Mouse (Mus musculus) midbrain, embryonic 11.5 days (tissue): ENCODE data around the gene Calml4. TPM values are rescaled to one million over a fixed set of nuclear protein-coding genes. Genes with fewer than 3 reads are reported as not detected.
"Not testable (repeated sequence)": the region's sequence is repeated elsewhere in the genome, so short reads cannot be mapped to it uniquely, and the experiment has no call there.

Experiments
- ATAC-seq: fragments of 200-750 bp; cut with Nextera tagmentation; 2 replicates; pipeline ENCODE4 v1.8.0; 2017; ENCODE audit warnings: moderate TSS enrichment, moderate library complexity; ENCODE audit not compliant: low FRiP score
- DNase-seq: peaks from one replicate; pipeline ENCODE4 v3.0.0; 2015; ENCODE audit warnings: low spot score; ENCODE audit errors: missing footprints
- H3K27ac ChIP-seq: fragments of 300-500 bp; sonication (generic); 2 replicates; pipeline ENCODE4 v1.5.1; 2014; ENCODE audit warnings: low read depth, low read length
- H3K27me3 ChIP-seq: fragments of 300-500 bp; sonication (generic); 2 replicates; pipeline ENCODE4 v1.6.1; 2014; ENCODE audit warnings: mild to moderate bottlenecking, low read length, moderate library complexity, mixed read lengths; ENCODE audit not compliant: control insufficient read depth, insufficient read depth
- H3K36me3 ChIP-seq: fragments of 300-500 bp; sonication (generic); 2 replicates; pipeline ENCODE4 v1.6.1; 2014; ENCODE audit warnings: mild to moderate bottlenecking, low read length, moderate library complexity, mixed read lengths; ENCODE audit not compliant: control insufficient read depth, insufficient read depth
- H3K4me1 ChIP-seq: fragments of 300-500 bp; sonication (generic); 2 replicates; pipeline ENCODE4 v1.6.1; 2014; ENCODE audit warnings: low read length; ENCODE audit not compliant: control insufficient read depth, insufficient read depth
- H3K4me2 ChIP-seq: fragments of 300-500 bp; sonication (generic); 2 replicates; pipeline ENCODE4 v1.6.1; 2014; ENCODE audit warnings: mild to moderate bottlenecking, moderate library complexity
- H3K4me3 ChIP-seq: fragments of 300-500 bp; sonication (generic); 2 replicates; pipeline ENCODE4 v1.5.1; 2014; ENCODE audit warnings: low read depth, low read length
- H3K9ac ChIP-seq: fragments of 300-500 bp; sonication (generic); 2 replicates; pipeline ENCODE4 v1.6.1; 2014; ENCODE audit warnings: low read length
- H3K9me3 ChIP-seq: fragments of 300-500 bp; sonication (generic); 2 replicates; pipeline ENCODE4 v1.6.1; 2016; ENCODE audit warnings: low read length; ENCODE audit not compliant: control insufficient read depth
- WGBS: fragments of 180-500 bp; shearing (Covaris S2); extraction: QIAGEN DNeasy Blood & Tissue Kit; methylation state at CpG from one replicate; pipeline ENCODE4 v1.1.7; 2014; 5-methylcytosine and 5-hydroxymethylcytosine counted together
- polyA plus RNA-seq: library from polyadenylated mRNA; unstranded; fragments of >200 nt; fragmentation: Nextera tagmentation; extraction: Ambion mirVana; gene quantifications from 2 replicates; pipeline ENCODE4 v1.2.1, GENCODE M21; 2014

Calml4 gene
- polyA plus RNA-seq, 1 experiment from 2014 or later: 0.40 TPM

DNA sequence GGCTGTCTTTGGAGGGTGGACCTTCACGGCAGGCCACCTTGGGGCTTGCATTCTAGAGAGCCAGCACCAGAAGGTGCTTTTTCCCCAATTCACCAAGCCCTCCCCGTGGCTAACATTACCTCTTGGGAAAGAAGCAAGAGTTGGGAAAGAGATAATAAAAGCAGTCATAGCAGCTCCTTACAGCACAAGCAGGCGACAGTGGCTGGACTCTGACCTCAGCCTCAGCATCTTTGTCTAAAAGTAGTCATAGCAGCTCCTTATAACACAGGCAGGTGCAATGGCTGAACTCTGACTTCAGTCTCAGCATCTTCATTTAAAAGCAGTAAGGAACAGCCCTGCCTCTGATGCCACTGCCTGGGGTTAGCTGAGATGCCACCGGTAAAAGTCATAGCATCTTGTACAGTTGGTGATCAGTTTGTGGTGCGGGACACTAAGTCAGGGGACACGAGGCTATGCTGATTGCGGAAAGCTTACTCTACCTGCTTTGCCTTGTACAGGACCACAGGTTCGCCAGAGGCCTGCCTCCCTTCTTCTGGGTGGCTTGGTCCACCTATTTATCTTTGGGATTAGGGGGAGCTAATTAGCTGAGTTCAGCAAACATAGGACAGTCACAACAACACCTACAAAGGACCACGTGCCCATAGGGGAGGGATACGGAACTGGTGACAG, 14.4 kb upstream of the Calml4 start:
- no peak overlapping the region for H3K4me3 ChIP-seq
- no peak overlapping the region for H3K27ac ChIP-seq
- 78% methylated on average over 10 of the region's 10 CpGs for WGBS
- ATAC-seq: no peak
- H3K36me3 ChIP-seq: no peaks in the 10 kb centered on the region
- DNase-seq: no peak
- H3K27me3 ChIP-seq: no peaks in the 10 kb centered on the region
- no peak overlapping the region for H3K4me2 ChIP-seq
- H3K4me1 ChIP-seq: peaks cover 6% of the 10 kb centered on the region
- no peak overlapping the region for H3K9ac ChIP-seq
- no peaks in the 10 kb centered on the region for H3K9me3 ChIP-seq

- DNase-seq (no peak), ATAC-seq (no peak)
- H3K4me3 ChIP-seq: no peak overlapping the region
- no peaks in the 10 kb centered on the region; the same call in 1 of the 2 replicates for H3K36me3 ChIP-seq
- peaks cover under 1% of the 10 kb centered on the region for H3K4me1 ChIP-seq
- WGBS: 93% methylated on average over 5 of the region's 5 CpGs
- no peak overlapping the region for H3K4me2 ChIP-seq
- H3K9me3 ChIP-seq: no peaks in the 10 kb centered on the region
- no peak overlapping the region for H3K9ac ChIP-seq
- no peaks in the 10 kb centered on the region for H3K27me3 ChIP-seq
- no peak overlapping the region for H3K27ac ChIP-seq
Measured at GRCm38 (mm10) chr9:62844461-62844860, 13.4 kb upstream of the Calml4 start.

GRCm38 (mm10) chr9:62847694-62848093, 10.2 kb upstream of the Calml4 start:
- ATAC-seq: peak; percentile 62
- Histone ChIP-seq H3K9me3 (no peaks in the 10 kb centered on the region), H3K27ac (no peak overlapping the region)

GRCm38 (mm10) chr9:62848641-62849040, 9.2 kb upstream of the Calml4 start:
- no peaks in the 10 kb centered on the region for H3K9me3 ChIP-seq
- no peaks in the 10 kb centered on the region for H3K4me1 ChIP-seq
- H3K9ac ChIP-seq: no peak overlapping the region
- H3K27me3 ChIP-seq: no peaks in the 10 kb centered on the region
- WGBS: 89% methylated on average over 3 of the region's 3 CpGs
- ATAC-seq: no peak
- H3K36me3 ChIP-seq: no peaks in the 10 kb centered on the region; the same call in 1 of the 2 replicates
- no peak overlapping the region for H3K4me3 ChIP-seq
- no peak overlapping the region for H3K4me2 ChIP-seq
- H3K27ac ChIP-seq: no peak overlapping the region
- no peak for DNase-seq

More at GRCm38 (mm10) chr9:62847694-62848093, 10.2 kb upstream of the Calml4 start:
- Histone ChIP-seq H3K27me3 (no peaks in the 10 kb centered on the region), H3K36me3 (no peaks in the 10 kb centered on the region; the same call in 1 of the 2 replicates), H3K4me2 (no peak overlapping the region), H3K4me3 (no peak overlapping the region), H3K9ac (no peak overlapping the region), H3K4me1 (no peaks in the 10 kb centered on the region)
- WGBS: 8% methylated on average over 3 of the region's 3 CpGs
- peak; percentile 99 for DNase-seq

DNA sequence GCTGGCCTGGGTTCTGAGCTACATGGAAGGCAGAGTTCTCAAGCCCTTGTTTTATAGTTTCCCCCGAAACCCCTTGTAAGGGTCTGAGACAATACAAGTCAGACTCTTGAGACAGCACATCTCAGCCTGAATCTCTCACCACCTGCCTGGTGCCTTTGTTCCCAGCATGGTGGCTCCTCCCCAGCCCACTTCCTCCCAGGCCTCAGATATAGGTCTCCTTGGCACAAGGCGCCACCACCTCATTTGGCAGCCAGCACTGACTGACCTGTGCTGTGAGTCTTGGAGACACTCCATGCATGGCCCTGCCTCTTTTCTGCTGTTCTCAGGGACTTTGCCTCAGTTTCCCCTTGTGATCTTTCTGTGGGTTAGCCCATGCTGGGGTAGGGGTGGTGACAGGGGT, 6.3 kb upstream of the Calml4 start:
- H3K9ac ChIP-seq: no peak overlapping the region
- no peaks in the 10 kb centered on the region; the same call in 1 of the 2 replicates for H3K36me3 ChIP-seq
- ATAC-seq (no peak), DNase-seq (no peak)
- no peaks in the 10 kb centered on the region for H3K27me3 ChIP-seq
- no peaks in the 10 kb centered on the region for H3K9me3 ChIP-seq
- H3K4me1 ChIP-seq: no peaks in the 10 kb centered on the region
- H3K4me3 ChIP-seq: no peak overlapping the region
- H3K4me2 ChIP-seq: no peak overlapping the region
- no peak overlapping the region for H3K27ac ChIP-seq
- WGBS: 67% methylated on average over 2 of the region's 2 CpGs

DNA sequence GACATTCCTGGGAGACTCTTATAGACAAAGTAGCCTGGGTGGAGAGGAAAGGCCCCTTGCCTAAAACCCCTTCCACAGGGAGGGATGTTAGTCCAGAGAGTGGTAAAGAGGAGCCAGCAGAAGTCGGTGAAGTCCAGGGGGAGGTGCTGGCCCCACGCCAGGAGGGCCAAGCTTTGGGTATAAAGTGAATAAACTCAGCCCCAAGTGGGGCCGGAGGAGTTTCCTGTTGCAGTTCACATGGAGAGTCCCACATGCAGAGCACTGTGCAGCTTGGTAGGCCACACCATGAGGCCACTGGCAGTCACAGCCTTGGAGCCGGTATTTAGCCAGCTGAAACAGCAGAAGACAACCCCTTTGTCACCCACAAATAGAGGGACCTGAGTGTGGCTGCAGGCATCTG, 3.4 kb upstream of the Calml4 start:
- Histone ChIP-seq H3K9ac (no peak overlapping the region), H3K36me3 (no peaks in the 10 kb centered on the region; the same call in 1 of the 2 replicates), H3K27me3 (no peaks in the 10 kb centered on the region), H3K9me3 (no peaks in the 10 kb centered on the region), H3K4me3 (no peak overlapping the region), H3K4me2 (no peak overlapping the region), H3K4me1 (peaks cover 6% of the 10 kb centered on the region; the same call in 1 of the 2 replicates), H3K27ac (no peak overlapping the region)
- WGBS: 64% methylated on average over 4 of the region's 4 CpGs
- DNase-seq (no peak), ATAC-seq (no peak)

DNA sequence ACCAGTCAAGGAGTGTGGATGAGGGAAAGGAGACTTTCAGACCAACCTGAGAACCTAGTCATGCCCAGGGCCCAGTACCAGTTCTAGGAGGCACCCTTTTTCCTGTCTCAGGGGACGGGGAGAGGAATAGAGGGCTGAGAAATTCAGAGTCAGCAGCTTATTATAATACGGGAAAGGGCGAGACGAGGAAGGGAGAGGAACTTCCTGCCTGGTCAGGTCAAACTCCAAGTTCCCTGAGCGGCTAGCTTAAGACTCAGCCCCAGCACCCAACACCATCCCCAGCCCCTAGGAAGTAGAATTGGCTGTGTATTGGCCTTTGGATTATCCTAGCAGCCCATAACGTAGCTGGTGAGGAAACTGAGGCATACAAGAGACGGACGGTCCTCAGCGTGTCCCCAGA, 664 bp upstream of the Calml4 start:
- 82% methylated on average over 9 of the region's 9 CpGs for WGBS

GRCm38 (mm10) chr9:62858266-62859019, 563 bp downstream of the Calml4 start:
- peaks cover 6% of the 10 kb centered on the region; the same call in 1 of the 2 replicates for H3K4me1 ChIP-seq
- H3K9ac ChIP-seq: no peak overlapping the region
- no peaks in the 10 kb centered on the region for H3K9me3 ChIP-seq
- no peak overlapping the region for H3K4me2 ChIP-seq
- no peak for DNase-seq
- H3K36me3 ChIP-seq: no peaks in the 10 kb centered on the region
- no peak overlapping the region for H3K27ac ChIP-seq
- no peaks in the 10 kb centered on the region for H3K27me3 ChIP-seq
- WGBS: 68% methylated on average over 8 of the region's 8 CpGs
- no peak overlapping the region for H3K4me3 ChIP-seq
- no peak for ATAC-seq

More for the DNA sequence above, 664 bp upstream of the Calml4 start:
- H3K4me3 ChIP-seq: no peak overlapping the region
- no peak overlapping the region for H3K9ac ChIP-seq
- H3K4me2 ChIP-seq: no peak overlapping the region
- no peak overlapping the region for H3K27ac ChIP-seq
- H3K27me3 ChIP-seq: no peaks in the 10 kb centered on the region
- H3K4me1 ChIP-seq: peaks cover 6% of the 10 kb centered on the region; the same call in 1 of the 2 replicates
- H3K36me3 ChIP-seq: no peaks in the 10 kb centered on the region
- H3K9me3 ChIP-seq: no peaks in the 10 kb centered on the region
- DNase-seq (no peak), ATAC-seq (no peak)

- H3K36me3 ChIP-seq, H3K27ac ChIP-seq, DNase-seq, H3K4me2 ChIP-seq, H3K4me1 ChIP-seq, H3K4me3 ChIP-seq, H3K9me3 ChIP-seq, H3K27me3 ChIP-seq, H3K9ac ChIP-seq, ATAC-seq: not testable (repeated sequence)
- 67% methylated on average over 6 of the region's 7 CpGs for WGBS
Measured at GRCm38 (mm10) chr9:62860102-62860501, 2.2 kb downstream of the Calml4 start.
